Mouse (Mus musculus) ovary, postnatal 14 days (tissue): ENCODE results near the gene Loxl1.

Experiments
- DNase-seq: peaks from one replicate; pipeline ENCODE4 v3.0.0; 2022; ENCODE audit warnings: low spot score

Loxl1 gene

GRCm38 (mm10) chr9:58312944-58313359, at the start of gene Loxl1:
Gene Loxl1 (minus strand): TSS chr9:58313186.
- DNase-seq, result peak; percentile 56

GRCm38 (mm10) chr9:58361956-58362355, 49.0 kb upstream of the Loxl1 start:
- no peak for DNase-seq

GRCm38 (mm10) chr9:58361373-58361772, 48.4 kb upstream of the Loxl1 start:
- no peak for DNase-seq

- no peak for DNase-seq
These were observed 42.5 kb upstream of the Loxl1 start for GRCm38 (mm10) chr9:58355262-58356050.

GRCm38 (mm10) chr9:58354701-58355100, 41.7 kb upstream of the Loxl1 start:
- DNase-seq, result no peak

GRCm38 (mm10) chr9:58353224-58353623, 40.2 kb upstream of the Loxl1 start:
- no peak for DNase-seq

- DNase-seq, result no peak
These were observed 34.8 kb upstream of the Loxl1 start for GRCm38 (mm10) chr9:58347795-58348194.

- DNase-seq, result no peak
These were observed 33.5 kb upstream of the Loxl1 start for GRCm38 (mm10) chr9:58346498-58346897.

GRCm38 (mm10) chr9:58345963-58346362, 33.0 kb upstream of the Loxl1 start:
- DNase-seq, result no peak

- DNase-seq, result no peak
These were observed 28.8 kb upstream of the Loxl1 start for GRCm38 (mm10) chr9:58341795-58342194.

- no peak for DNase-seq
These were observed 23.8 kb upstream of the Loxl1 start for GRCm38 (mm10) chr9:58336650-58337281.

GRCm38 (mm10) chr9:58331276-58331675, 18.3 kb upstream of the Loxl1 start:
- DNase-seq, result no peak

- no peak for DNase-seq
These were observed 17.3 kb upstream of the Loxl1 start for GRCm38 (mm10) chr9:58330293-58330692.

GRCm38 (mm10) chr9:58327382-58327781, 14.4 kb upstream of the Loxl1 start:
- DNase-seq, result no peak

GRCm38 (mm10) chr9:58326477-58327180, 13.6 kb upstream of the Loxl1 start:
- no peak for DNase-seq

- DNase-seq, result no peak
These were observed 8.7 kb upstream of the Loxl1 start for GRCm38 (mm10) chr9:58321681-58322080.

- DNase-seq, result no peak
These were observed 5.3 kb upstream of the Loxl1 start for GRCm38 (mm10) chr9:58318317-58318716.

- no peak for DNase-seq
These were observed 4.4 kb upstream of the Loxl1 start for GRCm38 (mm10) chr9:58317381-58317780.

- DNase-seq, result no peak
These were observed 3.8 kb upstream of the Loxl1 start for GRCm38 (mm10) chr9:58316784-58317183.

- DNase-seq, result no peak
These were observed 2.9 kb upstream of the Loxl1 start for GRCm38 (mm10) chr9:58315850-58316249.

- no peak for DNase-seq
These were observed 1.8 kb upstream of the Loxl1 start for GRCm38 (mm10) chr9:58314682-58315360.

- DNase-seq, result peak; percentile 51
These were observed 616 bp downstream of the Loxl1 start for GRCm38 (mm10) chr9:58312196-58312943.
